Mouse (Mus musculus): ENCODE results near the gene Zfp114. TPM values are rescaled to one million over a fixed set of nuclear protein-coding genes. Genes with fewer than 3 reads are reported as not detected.

Zfp114 gene
- 3.8 and 4.3 TPM in 2 replicates for polyA plus RNA-seq (2014; fragmentation: Nextera tagmentation; extraction: Ambion mirVana)

GRCm38 (mm10) chr7:24174618-24175336 is at the start of gene Zfp114:
Gene Zfp114, plus strand, starts transcription at chr7:24175060.
- Histone ChIP-seq H3K4me1 (ENCODE audit: control insufficient read depth, insufficient read depth, low read length) (no peaks in the 10 kb centered on the region), H3K4me3 (ENCODE audit: low read depth, low read length) (peak within 1 kb of the TSS; percentile 40), H3K27me3 (ENCODE audit: control insufficient read depth, insufficient read depth, low read length) (no peaks in the 10 kb centered on the region), H3K36me3 (ENCODE audit: control insufficient read depth, insufficient read depth, low read length) (no peaks in the 10 kb centered on the region), H3K9me3 (ENCODE audit: control insufficient read depth, low read length) (no peaks in the 10 kb centered on the region), H3K9ac (ENCODE audit: low read length) (peak within 1 kb of the TSS; percentile 55), H3K27ac (ENCODE audit: low read depth, low read length) (no peak within 1 kb of the TSS), H3K4me2 (ENCODE audit: low read depth) (peak within 1 kb of the TSS; percentile 40)
- DNase-seq (ENCODE audit: low spot score) (peak; percentile 84), ATAC-seq (ENCODE audit: insufficient read depth, low FRiP score, low TSS enrichment) (peak; percentile 86)
- 12% methylated on average over 23 of the region's 23 CpGs for WGBS

GRCm38 (mm10) chr7:24133425-24133995 is 41.4 kb upstream of the Zfp114 start:
- Histone ChIP-seq H3K4me1 (ENCODE audit: control insufficient read depth, insufficient read depth, low read length) (no peaks in the 10 kb centered on the region; the same call in 1 of the 2 replicates), H3K9me3 (ENCODE audit: control insufficient read depth, low read length) (no peaks in the 10 kb centered on the region), H3K27ac (ENCODE audit: low read depth, low read length) (no peak overlapping the region), H3K27me3 (ENCODE audit: control insufficient read depth, insufficient read depth, low read length) (no peaks in the 10 kb centered on the region), H3K4me2 (ENCODE audit: low read depth) (peak overlapping the region; percentile 55), H3K9ac (ENCODE audit: low read length) (peak overlapping the region; percentile 30), H3K4me3 (ENCODE audit: low read depth, low read length) (peak overlapping the region; percentile 60), H3K36me3 (ENCODE audit: control insufficient read depth, insufficient read depth, low read length) (peaks cover 4% of the 10 kb centered on the region)
- DNase-seq (ENCODE audit: low spot score): no peak
- peak; percentile 51 for ATAC-seq (ENCODE audit: insufficient read depth, low FRiP score, low TSS enrichment)
- WGBS: 18% methylated on average over 6 of the region's 6 CpGs

- Histone ChIP-seq H3K4me1 (ENCODE audit: control insufficient read depth, insufficient read depth, low read length) (no peaks in the 10 kb centered on the region; the same call in 1 of the 2 replicates), H3K4me2 (ENCODE audit: low read depth) (peak within 1 kb of the TSS; percentile 55), H3K9ac (ENCODE audit: low read length) (peak within 1 kb of the TSS; percentile 64), H3K27me3 (ENCODE audit: control insufficient read depth, insufficient read depth, low read length) (no peaks in the 10 kb centered on the region), H3K4me3 (ENCODE audit: low read depth, low read length) (peak within 1 kb of the TSS; percentile 60), H3K36me3 (ENCODE audit: control insufficient read depth, insufficient read depth, low read length) (peaks cover 5% of the 10 kb centered on the region), H3K9me3 (ENCODE audit: control insufficient read depth, low read length) (no peaks in the 10 kb centered on the region), H3K27ac (ENCODE audit: low read depth, low read length) (no peak within 1 kb of the TSS)
- WGBS: 4% methylated on average over 32 of the region's 32 CpGs
- ATAC-seq (ENCODE audit: insufficient read depth, low FRiP score, low TSS enrichment) (peak; percentile 91), DNase-seq (ENCODE audit: low spot score) (peak; percentile 87)
Observed at GRCm38 (mm10) chr7:24133996-24134828, 40.6 kb upstream of the Zfp114 start, which contains the start of gene Zfp235. Gene Zfp235, plus strand, starts transcription at chr7:24134169.

GRCm38 (mm10) chr7:24142566-24142965 is 32.3 kb upstream of the Zfp114 start:
- H3K9me3 ChIP-seq (ENCODE audit: control insufficient read depth, low read length): no peaks in the 10 kb centered on the region
- WGBS: 90% methylated on average over 6 of the region's 6 CpGs
- no peaks in the 10 kb centered on the region for H3K27me3 ChIP-seq (ENCODE audit: control insufficient read depth, insufficient read depth, low read length)
- no peaks in the 10 kb centered on the region for H3K4me1 ChIP-seq (ENCODE audit: control insufficient read depth, insufficient read depth, low read length)
- H3K27ac ChIP-seq (ENCODE audit: low read depth, low read length): no peak overlapping the region
- DNase-seq (ENCODE audit: low spot score): no peak
- H3K4me3 ChIP-seq (ENCODE audit: low read depth, low read length): no peak overlapping the region
- peaks cover 13% of the 10 kb centered on the region for H3K36me3 ChIP-seq (ENCODE audit: control insufficient read depth, insufficient read depth, low read length)
- no peak overlapping the region for H3K4me2 ChIP-seq (ENCODE audit: low read depth)
- ATAC-seq (ENCODE audit: insufficient read depth, low FRiP score, low TSS enrichment): no peak
- H3K9ac ChIP-seq (ENCODE audit: low read length): no peak overlapping the region

DNA sequence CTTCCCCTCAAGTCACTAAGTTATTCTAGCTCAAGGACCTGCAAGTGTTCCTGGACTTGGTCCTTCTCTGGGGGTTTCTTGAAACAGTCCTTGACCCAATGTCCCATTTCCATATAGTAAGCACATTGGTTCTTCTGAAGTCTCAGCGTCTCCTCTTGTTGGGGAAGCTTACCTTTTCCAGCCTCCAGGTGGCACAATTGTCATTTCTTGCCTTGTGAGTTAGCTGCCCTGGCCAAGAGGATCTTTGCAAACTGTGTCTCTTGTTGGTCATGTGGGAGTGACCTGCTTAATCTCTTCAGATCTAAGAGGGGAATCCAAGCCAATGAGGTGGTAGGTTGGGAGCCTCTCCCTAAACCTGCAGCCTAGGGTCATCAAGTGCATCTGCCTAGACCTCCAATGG is 21.6 kb upstream of the Zfp114 start:
- Histone ChIP-seq H3K4me2 (ENCODE audit: low read depth) (no peak overlapping the region), H3K9me3 (ENCODE audit: control insufficient read depth, low read length) (no peaks in the 10 kb centered on the region), H3K4me1 (ENCODE audit: control insufficient read depth, insufficient read depth, low read length) (no peaks in the 10 kb centered on the region), H3K9ac (ENCODE audit: low read length) (no peak overlapping the region), H3K27ac (ENCODE audit: low read depth, low read length) (no peak overlapping the region), H3K4me3 (ENCODE audit: low read depth, low read length) (no peak overlapping the region), H3K27me3 (ENCODE audit: control insufficient read depth, insufficient read depth, low read length) (no peaks in the 10 kb centered on the region), H3K36me3 (ENCODE audit: control insufficient read depth, insufficient read depth, low read length) (no peaks in the 10 kb centered on the region)
- no peak for ATAC-seq (ENCODE audit: insufficient read depth, low FRiP score, low TSS enrichment)
- 8% methylated on average over 1 of the region's 1 CpGs for WGBS
- peak; percentile 17 for DNase-seq (ENCODE audit: low spot score)

GRCm38 (mm10) chr7:24172191-24172590 is 2.7 kb upstream of the Zfp114 start:
- ATAC-seq (ENCODE audit: insufficient read depth, low FRiP score, low TSS enrichment) (no peak), DNase-seq (ENCODE audit: low spot score) (no peak)
- Histone ChIP-seq H3K4me1 (ENCODE audit: control insufficient read depth, insufficient read depth, low read length) (no peaks in the 10 kb centered on the region), H3K36me3 (ENCODE audit: control insufficient read depth, insufficient read depth, low read length) (no peaks in the 10 kb centered on the region), H3K4me2 (ENCODE audit: low read depth) (no peak overlapping the region), H3K27me3 (ENCODE audit: control insufficient read depth, insufficient read depth, low read length) (no peaks in the 10 kb centered on the region), H3K4me3 (ENCODE audit: low read depth, low read length) (no peak overlapping the region), H3K9ac (ENCODE audit: low read length) (no peak overlapping the region), H3K9me3 (ENCODE audit: control insufficient read depth, low read length) (no peaks in the 10 kb centered on the region), H3K27ac (ENCODE audit: low read depth, low read length) (no peak overlapping the region)
- 61% methylated on average over 4 of the region's 4 CpGs for WGBS

DNA sequence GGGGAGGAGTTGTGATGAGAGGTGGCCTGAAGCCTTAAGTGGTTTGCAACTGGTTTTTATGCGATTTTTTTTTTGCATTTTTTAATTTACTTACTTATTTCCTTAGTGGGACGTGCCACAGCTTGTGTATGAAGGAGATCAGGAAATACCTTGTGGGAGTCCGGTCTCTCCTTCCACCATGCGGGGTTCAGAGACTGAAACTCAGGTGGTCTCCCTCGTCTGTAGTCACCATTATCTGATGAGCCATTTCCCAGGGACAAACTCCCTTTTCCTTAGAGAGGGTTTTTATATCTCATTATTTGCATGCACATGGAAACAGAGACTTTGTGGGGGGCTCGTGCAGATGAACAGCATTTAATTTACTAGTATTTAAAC is 464 bp downstream of the Zfp114 start:
- 59% methylated on average over 6 of the region's 6 CpGs for WGBS
- no peak overlapping the region for H3K27ac ChIP-seq (ENCODE audit: low read depth, low read length)
- peak overlapping the region; percentile 40 for H3K4me3 ChIP-seq (ENCODE audit: low read depth, low read length)
- H3K9me3 ChIP-seq (ENCODE audit: control insufficient read depth, low read length): no peaks in the 10 kb centered on the region
- no peaks in the 10 kb centered on the region for H3K36me3 ChIP-seq (ENCODE audit: control insufficient read depth, insufficient read depth, low read length)
- peak overlapping the region; percentile 40 for H3K4me2 ChIP-seq (ENCODE audit: low read depth)
- ATAC-seq (ENCODE audit: insufficient read depth, low FRiP score, low TSS enrichment) (peak; percentile 35; the same call in 1 of the 2 replicates), DNase-seq (ENCODE audit: low spot score) (no peak)
- H3K4me1 ChIP-seq (ENCODE audit: control insufficient read depth, insufficient read depth, low read length): no peaks in the 10 kb centered on the region
- no peak overlapping the region; the same call in 1 of the 2 replicates for H3K9ac ChIP-seq (ENCODE audit: low read length)
- no peaks in the 10 kb centered on the region for H3K27me3 ChIP-seq (ENCODE audit: control insufficient read depth, insufficient read depth, low read length)

- Histone ChIP-seq H3K4me2 (ENCODE audit: low read depth) (no peak overlapping the region), H3K9me3 (ENCODE audit: control insufficient read depth, low read length) (no peaks in the 10 kb centered on the region), H3K36me3 (ENCODE audit: control insufficient read depth, insufficient read depth, low read length) (no peaks in the 10 kb centered on the region), H3K9ac (ENCODE audit: low read length) (no peak overlapping the region), H3K27ac (ENCODE audit: low read depth, low read length) (no peak overlapping the region), H3K4me3 (ENCODE audit: low read depth, low read length) (no peak overlapping the region), H3K4me1 (ENCODE audit: control insufficient read depth, insufficient read depth, low read length) (no peaks in the 10 kb centered on the region), H3K27me3 (ENCODE audit: control insufficient read depth, insufficient read depth, low read length) (no peaks in the 10 kb centered on the region)
- DNase-seq (ENCODE audit: low spot score) (no peak), ATAC-seq (ENCODE audit: insufficient read depth, low FRiP score, low TSS enrichment) (no peak)
- WGBS: 56% methylated on average over 1 of the region's 1 CpGs
Observed at GRCm38 (mm10) chr7:24187611-24188010, 12.8 kb downstream of the Zfp114 start.
